Mouse (Mus musculus) thymus, postnatal 14 days (tissue): ENCODE results near the gene Vmn2r69.

Experiments used
- DNase-seq: peaks from one replicate; pipeline ENCODE4 v3.0.0; 2021

The Vmn2r69 gene

DNA sequence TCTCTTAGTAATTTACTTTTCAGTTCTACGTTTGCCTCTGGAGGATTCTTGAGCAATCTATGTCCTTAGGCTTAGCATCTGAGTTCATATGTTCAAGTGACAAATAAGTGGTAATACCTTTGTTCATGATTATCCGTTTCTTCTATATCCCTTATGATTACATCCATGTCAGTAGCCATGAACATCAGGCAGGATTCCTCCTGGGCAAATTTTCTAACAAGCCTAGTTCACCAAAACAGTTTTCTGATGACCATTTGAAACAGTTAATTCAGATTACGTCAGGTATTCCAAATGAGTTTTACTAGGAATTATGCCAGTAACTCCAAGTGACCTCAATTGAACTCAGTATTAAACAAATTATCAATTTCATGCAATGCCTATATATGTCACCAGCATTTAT is at the start of gene Vmn2r69:
Gene Vmn2r69 (minus strand): TSS at position 101 of the 400 bp plus-strand sequence.
- no peak for DNase-seq
